Mouse (Mus musculus) midbrain, embryonic 16.5 days (tissue): ENCODE data around the gene Klrb1a. TPM values are rescaled to one million over a fixed set of nuclear protein-coding genes. Genes with fewer than 3 reads are reported as not detected.
A peak's percentile ranks its signal among the peaks of the same experiment; 100 is the strongest.
"Not testable (repeated sequence)": the region's sequence is repeated elsewhere in the genome, so short reads cannot be mapped to it uniquely, and the experiment has no call there.

Experiments
- ATAC-seq: fragments of 200-750 bp; cut with Nextera tagmentation; 2 replicates; pipeline ENCODE4 v1.8.0; 2017; ENCODE audit warnings: moderate TSS enrichment
- H3K27ac ChIP-seq: fragments of 300-500 bp; sonication (generic); 2 replicates; pipeline ENCODE4 v1.5.1; 2014; ENCODE audit warnings: mild to moderate bottlenecking, low read length, mixed read lengths
- H3K27me3 ChIP-seq: fragments of 300-500 bp; sonication (generic); 2 replicates; pipeline ENCODE4 v1.6.1; 2014; ENCODE audit warnings: low read depth, low read length, mixed read lengths; ENCODE audit not compliant: control insufficient read depth, insufficient read depth
- H3K36me3 ChIP-seq: fragments of 300-500 bp; sonication (generic); 2 replicates; pipeline ENCODE4 v1.6.1; 2014; ENCODE audit warnings: mild to moderate bottlenecking, low read length, moderate library complexity, mixed read lengths; ENCODE audit not compliant: control insufficient read depth, insufficient read depth
- H3K4me1 ChIP-seq: fragments of 300-500 bp; sonication (generic); 2 replicates; pipeline ENCODE4 v1.6.1; 2014; ENCODE audit warnings: mild to moderate bottlenecking, low read length, mixed read lengths; ENCODE audit not compliant: control insufficient read depth, insufficient read depth
- H3K4me2 ChIP-seq: fragments of 300-500 bp; sonication (generic); 2 replicates; pipeline ENCODE4 v1.6.1; 2014; ENCODE audit warnings: mild to moderate bottlenecking, low read length, mixed read lengths
- H3K4me3 ChIP-seq: fragments of 300-500 bp; sonication (generic); 2 replicates; pipeline ENCODE4 v1.5.1; 2014; ENCODE audit warnings: low read depth, mild to moderate bottlenecking, low read length, moderate library complexity, mixed read lengths
- H3K9ac ChIP-seq: fragments of 300-500 bp; sonication (generic); 2 replicates; pipeline ENCODE4 v1.6.1; 2014; ENCODE audit warnings: low read depth, low read length, mixed read lengths
- H3K9me3 ChIP-seq: fragments of 300-500 bp; sonication (generic); replicated peaks from 2 replicates; pipeline ENCODE4 v1.6.1; 2014; ENCODE audit warnings: mild to moderate bottlenecking, low read length, mixed read lengths; ENCODE audit not compliant: control insufficient read depth, poor library complexity, severe bottlenecking
- WGBS: fragments of 180-500 bp; shearing (Covaris S2); extraction: QIAGEN DNeasy Blood & Tissue Kit; methylation state at CpG from one replicate; pipeline ENCODE4 v1.1.7; 2014; 5-methylcytosine and 5-hydroxymethylcytosine counted together
- polyA plus RNA-seq: library from polyadenylated mRNA; unstranded; fragments of >200 nt; fragmentation: Nextera tagmentation; extraction: Ambion mirVana; gene quantifications from 2 replicates; pipeline ENCODE4 v1.2.1, GENCODE M21; 2015

Gene Klrb1a
- polyA plus RNA-seq, 1 experiment from 2014 or later = not detected

DNA sequence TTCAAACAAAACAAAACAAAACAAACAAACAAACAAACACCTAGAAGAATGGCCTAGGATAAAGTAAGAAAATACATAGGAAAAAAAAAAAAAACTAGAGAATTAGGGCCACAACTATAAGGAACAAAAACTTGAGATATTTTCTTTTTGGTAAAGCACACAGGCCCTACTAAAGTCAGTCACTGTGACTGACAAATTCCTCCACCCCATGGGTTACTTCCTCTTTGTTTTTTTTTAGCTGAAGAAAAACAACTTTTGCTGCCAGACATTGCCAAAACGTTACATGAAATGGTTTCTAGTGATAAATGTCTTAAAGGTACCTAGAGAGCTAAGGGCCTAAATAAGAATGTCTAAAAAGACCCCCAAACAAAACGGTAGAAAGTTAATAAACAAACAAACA is 20.7 kb upstream of the Klrb1a start:
- no peak for ATAC-seq
- no peak overlapping the region for H3K4me3 ChIP-seq
- 64% methylated on average over 2 of the region's 2 CpGs for WGBS

DNA sequence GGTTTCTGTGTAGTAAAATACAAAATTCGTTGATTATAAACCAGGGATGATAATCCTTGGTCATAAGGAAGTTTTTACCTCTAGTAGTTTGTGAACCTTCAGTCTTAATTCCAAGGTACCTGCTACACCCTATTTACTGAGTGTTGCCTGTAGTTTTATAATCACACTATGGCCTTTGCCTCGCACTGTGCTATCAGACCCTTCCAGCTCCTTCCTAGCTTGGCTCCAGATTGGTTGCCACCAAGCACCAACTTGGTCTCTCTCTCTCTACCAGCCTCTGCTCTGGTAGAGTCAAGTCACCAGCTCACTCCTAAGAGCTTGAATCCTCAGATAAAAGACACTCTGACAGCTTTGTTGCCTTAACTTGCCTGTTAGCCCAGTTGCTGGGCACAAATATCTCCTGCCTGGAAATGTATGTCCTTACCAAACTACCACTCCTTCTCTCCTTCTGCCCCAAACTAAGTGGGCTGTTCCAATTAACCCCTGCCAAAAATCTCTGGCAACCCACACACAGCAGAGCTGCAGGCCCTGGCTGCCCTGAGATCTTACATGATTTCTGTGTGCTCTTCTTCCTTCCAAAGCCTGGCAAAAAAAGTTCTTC is 17.9 kb upstream of the Klrb1a start:
- no peaks in the 10 kb centered on the region for H3K4me1 ChIP-seq
- H3K4me2 ChIP-seq = no peak overlapping the region
- ATAC-seq = no peak
- H3K9ac ChIP-seq = no peak overlapping the region
- H3K9me3 ChIP-seq = 0 out of 2 replicates have a peak, but pooled peaks cover 3% of the 10 kb centered on the region
- H3K36me3 ChIP-seq = no peaks in the 10 kb centered on the region
- no peak overlapping the region for H3K27ac ChIP-seq
- no peaks in the 10 kb centered on the region for H3K27me3 ChIP-seq
- WGBS = 84% methylated on average over 2 of the region's 2 CpGs
- H3K4me3 ChIP-seq = no peak overlapping the region

More for the DNA sequence above, 20.7 kb upstream of the Klrb1a start:
- Histone ChIP-seq H3K4me2 (no peak overlapping the region), H3K9me3 (no peaks in the 10 kb centered on the region), H3K36me3 (no peaks in the 10 kb centered on the region), H3K27ac (no peak overlapping the region), H3K9ac (no peak overlapping the region), H3K4me1 (no peaks in the 10 kb centered on the region), H3K27me3 (no peaks in the 10 kb centered on the region)

DNA sequence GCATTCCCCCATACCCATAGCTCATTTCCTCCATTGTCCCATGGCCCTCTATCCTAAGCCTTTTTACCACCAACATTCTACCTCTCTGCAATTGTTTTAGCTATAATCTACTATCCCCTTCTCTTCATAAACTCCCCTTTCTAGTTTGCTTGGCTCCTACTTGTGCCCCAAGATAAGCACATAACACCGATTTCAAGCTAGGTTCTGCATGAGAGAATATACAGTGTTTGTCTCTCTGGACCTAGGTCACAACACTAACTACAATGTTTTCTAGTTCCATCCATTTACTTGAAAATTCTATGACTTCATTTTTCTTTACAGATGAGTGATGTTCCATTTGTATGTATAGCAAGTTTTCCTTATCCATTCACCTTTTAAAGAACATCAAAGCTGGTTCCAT is 17.3 kb upstream of the Klrb1a start:
- no peak for ATAC-seq
- Histone ChIP-seq H3K4me2 (no peak overlapping the region), H3K4me1 (no peaks in the 10 kb centered on the region), H3K9ac (no peak overlapping the region), H3K4me3 (no peak overlapping the region), H3K36me3 (no peaks in the 10 kb centered on the region), H3K27ac (no peak overlapping the region), H3K9me3 (0 out of 2 replicates have a peak, but pooled peaks cover 4% of the 10 kb centered on the region), H3K27me3 (no peaks in the 10 kb centered on the region)
- WGBS = 98% methylated on average over 1 of the region's 1 CpGs

DNA sequence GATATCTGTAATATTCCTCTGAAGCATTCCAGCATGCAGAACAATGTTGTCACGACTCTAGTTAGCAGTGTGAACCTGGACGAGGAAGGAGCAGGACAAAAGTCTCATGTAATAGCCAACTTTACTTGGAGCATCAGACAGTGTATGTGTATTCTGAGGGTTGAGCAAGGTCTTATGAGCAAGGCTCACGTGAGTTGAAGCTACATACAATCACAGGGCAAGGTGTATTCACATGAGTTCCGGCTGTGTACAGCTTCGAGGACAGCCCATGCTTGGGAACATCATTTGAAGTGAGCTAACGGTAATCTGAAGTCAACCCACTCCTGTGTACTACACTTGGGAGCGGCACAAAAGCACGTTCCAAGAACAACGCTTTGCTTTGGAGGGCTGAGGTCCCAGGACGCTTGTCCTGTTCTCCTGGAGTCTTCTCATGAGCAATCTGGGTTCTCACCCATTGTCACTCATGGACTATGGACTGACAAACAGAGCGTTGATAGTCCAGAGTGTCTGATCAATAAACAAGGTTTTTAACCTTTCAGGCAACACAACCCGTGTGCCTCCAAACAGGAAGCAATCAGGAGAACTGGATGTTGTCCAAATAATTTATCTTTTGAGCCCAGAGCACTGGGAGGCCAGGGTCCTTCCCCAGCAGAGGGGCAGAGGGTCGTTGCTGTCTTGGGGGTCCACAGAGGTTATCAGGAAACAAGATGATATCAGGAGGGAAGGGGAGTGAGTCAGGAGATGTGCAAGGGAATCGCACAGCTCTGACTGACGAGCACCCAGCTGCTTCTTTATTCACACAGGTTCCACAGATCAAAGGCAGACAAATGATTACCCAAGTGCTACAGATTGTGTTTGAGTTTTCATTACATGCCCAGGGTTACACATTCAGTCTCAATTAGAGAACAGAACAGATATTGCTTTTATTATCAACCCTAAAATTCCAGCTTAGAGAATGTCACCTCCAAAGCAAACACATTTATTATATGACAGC is 7.9 kb upstream of the Klrb1a start:
- H3K27ac ChIP-seq, H3K27me3 ChIP-seq, H3K9ac ChIP-seq, H3K4me3 ChIP-seq, ATAC-seq, H3K4me1 ChIP-seq, H3K9me3 ChIP-seq, H3K4me2 ChIP-seq, H3K36me3 ChIP-seq: not testable (repeated sequence)
- WGBS = 82% methylated on average over 15 of the region's 15 CpGs

DNA sequence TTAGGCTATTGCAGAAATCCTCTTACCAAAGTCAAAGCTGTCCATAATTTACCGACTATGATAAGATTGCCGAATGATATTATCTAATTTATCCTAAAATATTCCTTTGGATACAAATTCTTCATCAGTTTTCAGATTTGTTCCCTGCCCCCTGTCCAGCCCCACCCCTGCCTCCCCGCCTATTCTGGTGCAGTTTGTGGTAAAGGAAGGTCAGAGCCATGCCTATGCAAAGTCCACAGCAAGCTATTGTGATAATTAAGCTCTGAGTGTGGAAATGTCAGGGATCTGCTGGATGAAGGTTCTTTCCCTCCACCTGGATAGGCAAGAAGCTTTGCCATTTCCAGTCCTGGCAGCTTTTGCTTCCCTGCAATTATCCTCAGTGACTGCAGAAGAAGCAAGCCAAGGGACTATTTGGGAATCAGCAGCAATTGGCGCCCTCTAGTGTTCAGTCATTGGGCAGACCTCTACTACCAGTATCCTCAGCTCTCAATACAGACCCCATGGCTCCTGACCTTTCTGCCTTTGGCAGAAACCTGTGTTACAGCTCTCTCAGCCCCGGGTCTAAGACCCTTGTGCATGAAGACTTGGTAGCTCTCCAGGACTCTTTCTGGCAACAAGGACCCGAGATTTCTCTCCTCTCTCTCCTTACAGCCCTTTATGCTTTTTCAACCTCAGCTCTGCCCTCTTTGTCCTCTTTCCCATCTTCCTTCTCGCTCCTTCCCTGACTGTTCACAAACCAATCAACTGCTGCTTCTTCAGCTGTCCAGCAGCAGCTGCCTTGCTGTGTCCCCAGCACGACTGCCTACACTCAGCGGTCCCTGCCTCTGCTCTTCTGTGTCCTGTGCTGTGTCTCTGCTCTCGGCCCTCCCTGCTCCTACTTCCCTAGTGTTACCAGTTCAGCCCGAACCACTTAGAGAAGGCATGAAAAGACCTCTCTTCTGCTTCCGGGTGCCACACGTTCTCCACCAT is 6.7 kb upstream of the Klrb1a start:
- H3K4me1 ChIP-seq, H3K9me3 ChIP-seq, H3K4me3 ChIP-seq, H3K27me3 ChIP-seq, H3K36me3 ChIP-seq, H3K27ac ChIP-seq, H3K4me2 ChIP-seq, H3K9ac ChIP-seq: not testable (repeated sequence)
- ATAC-seq = peak; percentile 97
- WGBS = 58% methylated on average over 12 of the region's 13 CpGs

DNA sequence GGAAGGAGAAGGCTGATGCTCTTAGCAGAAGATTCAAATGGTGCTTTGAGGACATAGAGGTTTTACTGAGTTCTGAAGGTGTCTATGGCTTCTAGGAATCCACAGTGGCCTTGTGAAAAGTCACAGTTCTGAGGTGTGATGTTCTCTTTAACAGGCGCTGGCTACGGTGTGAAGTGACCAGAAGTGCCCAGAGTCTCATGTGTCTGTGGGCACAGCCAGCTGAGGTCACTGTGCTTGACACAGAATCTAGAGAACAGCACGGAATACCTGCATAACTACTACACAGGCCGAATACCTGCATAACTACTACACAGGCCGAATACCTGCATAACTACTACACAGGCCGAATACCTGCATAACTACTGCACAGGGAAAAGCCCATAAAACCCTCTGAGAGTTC is 1.9 kb upstream of the Klrb1a start:
- H3K9ac ChIP-seq, H3K4me1 ChIP-seq, H3K36me3 ChIP-seq, ATAC-seq, H3K27ac ChIP-seq, H3K27me3 ChIP-seq, H3K4me2 ChIP-seq, H3K4me3 ChIP-seq, H3K9me3 ChIP-seq: not testable (repeated sequence)
- 95% methylated on average over 6 of the region's 6 CpGs for WGBS

DNA sequence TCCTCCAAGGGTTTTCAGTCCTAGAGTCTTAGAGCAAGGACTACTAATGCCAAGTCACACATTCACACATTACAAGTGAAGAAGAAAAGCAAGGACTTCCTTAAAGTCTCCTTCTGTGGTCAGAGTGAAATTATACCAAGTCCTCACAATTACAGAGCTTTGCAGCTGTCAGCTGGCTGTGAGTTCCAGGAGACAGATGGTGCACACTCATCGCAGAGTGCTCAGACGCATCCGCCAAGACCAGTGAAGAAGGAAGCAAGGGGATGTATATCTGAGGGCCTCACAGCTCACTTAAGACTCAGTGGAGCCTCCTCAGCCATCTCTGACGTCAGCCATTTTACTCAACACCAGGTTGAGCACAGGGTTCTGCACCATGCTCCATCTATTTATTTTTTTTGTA is 1.1 kb upstream of the Klrb1a start:
- 86% methylated on average over 4 of the region's 4 CpGs for WGBS
- no peak for ATAC-seq
- H3K4me3 ChIP-seq = no peak overlapping the region

DNA sequence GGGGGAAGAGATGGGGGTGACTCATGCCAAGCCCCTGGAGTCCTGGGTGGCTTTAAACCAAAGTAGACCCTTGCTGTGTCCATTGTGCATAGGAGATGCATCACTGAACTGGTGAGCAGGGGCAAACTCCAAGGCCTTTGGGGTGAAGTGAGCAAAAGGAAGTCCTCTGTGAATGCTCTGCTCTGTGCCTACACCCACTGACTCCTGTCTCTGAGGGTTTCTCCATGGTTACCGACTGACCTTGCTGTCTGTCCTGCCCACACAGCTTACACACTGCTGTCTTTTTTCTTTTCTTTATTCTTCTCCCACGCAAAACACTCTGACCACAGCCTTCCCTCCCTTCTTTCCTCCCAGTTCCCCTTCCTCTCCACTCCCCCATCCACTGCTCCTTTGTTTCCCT is 600 bp downstream of the Klrb1a start:
- no peaks in the 10 kb centered on the region for H3K36me3 ChIP-seq
- WGBS = 55% methylated on average over 2 of the region's 2 CpGs
- H3K9ac ChIP-seq = no peak overlapping the region
- H3K4me2 ChIP-seq = no peak overlapping the region
- H3K9me3 ChIP-seq = no peaks in the 10 kb centered on the region
- H3K4me1 ChIP-seq = no peaks in the 10 kb centered on the region
- no peak overlapping the region for H3K27ac ChIP-seq
- H3K4me3 ChIP-seq = no peak overlapping the region
- no peaks in the 10 kb centered on the region for H3K27me3 ChIP-seq
- no peak for ATAC-seq

More for the DNA sequence above, 1.1 kb upstream of the Klrb1a start:
- Histone ChIP-seq H3K4me1 (no peaks in the 10 kb centered on the region), H3K27me3 (no peaks in the 10 kb centered on the region), H3K4me2 (no peak overlapping the region), H3K36me3 (no peaks in the 10 kb centered on the region), H3K9ac (no peak overlapping the region), H3K27ac (no peak overlapping the region), H3K9me3 (no peaks in the 10 kb centered on the region)
